ENCODE assay signal across 17 mouse cellular contexts in the genomic region with DNA sequence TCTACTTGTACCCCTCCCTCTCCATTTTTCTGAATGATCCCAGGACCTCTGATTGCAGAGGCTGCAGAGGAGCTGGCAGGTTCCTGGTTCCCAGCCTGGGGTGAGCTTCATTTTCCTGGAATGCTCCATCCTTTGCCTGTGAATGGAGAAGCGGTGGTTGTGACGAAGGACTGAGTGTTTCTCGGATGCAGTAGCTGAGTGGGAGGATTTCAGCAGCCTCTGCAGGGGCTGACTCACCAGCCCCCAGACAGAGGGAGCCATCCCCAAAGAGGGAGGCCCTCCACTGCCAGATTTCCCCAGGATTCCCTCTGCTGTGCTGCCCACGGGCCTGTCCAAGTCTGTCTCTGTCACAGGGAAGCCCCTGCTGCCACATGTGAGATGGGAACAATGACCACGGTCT. TPM values are rescaled to one million over a fixed set of nuclear protein-coding genes. Genes with fewer than 3 reads are reported as not detected.
DNase-seq lines count a peak whose midpoint lies in the region; ATAC-seq and TF ChIP-seq lines count a peak whose summit lies in the region.
"Had no signal": no experiment of that assay in that cellular context is flagged by ENCODE, and none has a peak within 500 bp of the region (broad histone marks: within the 10 kb centered on the region; RNA-seq: fewer than 3 reads in every experiment).

No protein-coding gene starts in this region.

- 86% methylated on average over 5 of the region's 5 CpGs for WGBS in midbrain, embryonic 10.5 days
- 76% methylated on average over 5 of the region's 5 CpGs for WGBS in midbrain, postnatal 0 days

- no peaks in the 10 kb centered on the region for H3K27me3 ChIP-seq in midbrain, embryonic 10.5 days (ENCODE audit: low read depth, poor library complexity, severe bottlenecking)
- no peaks in the 10 kb centered on the region for H3K27me3 ChIP-seq in midbrain, postnatal 0 days (ENCODE audit: insufficient read depth, low read length)
- H3K27me3 ChIP-seq: hindbrain, embryonic 12.5 days; limb, embryonic 12.5 days; liver, embryonic 15.5 days had no signal

- no peaks in the 10 kb centered on the region for H3K9me3 ChIP-seq in midbrain, embryonic 10.5 days (replicated peaks)
- H3K9me3 ChIP-seq in midbrain, postnatal 0 days (ENCODE audit: low read length) = no peaks in the 10 kb centered on the region
- H3K9me3 ChIP-seq: hindbrain, embryonic 12.5 days; limb, embryonic 12.5 days; liver, embryonic 15.5 days had no signal

- peak; percentile 33 for DNase-seq in cerebellum, adult 11-12 months
- no peak for DNase-seq in cerebellum, postnatal 36 days
- no peak for DNase-seq in midbrain, embryonic 10.5 days (ENCODE audit: low spot score)
- DNase-seq in midbrain, postnatal 0 days (ENCODE audit: low spot score) = no peak
- peak; percentile 58 to 72 for DNase-seq in left cerebral cortex, adult 2 months (ENCODE audit: extremely low spot score in 1 of 2, low spot score in 2 of 2)
- peak; percentile 65 to 69 for DNase-seq in right cerebral cortex, postnatal 36 days (ENCODE audit: low spot score in 2 of 2)
- no peak for DNase-seq in embryo, embryonic 10.5 days (ENCODE audit: low spot score)
- no peak for DNase-seq in B cell, adult 2 months
- DNase-seq: cerebellum, adult 8-10 months; heart, adult 11 months; kidney, postnatal 14 days had no signal

- H3K4me1 ChIP-seq in midbrain, embryonic 10.5 days = no peaks in the 10 kb centered on the region; the same call in 1 of the 2 replicates
- H3K4me1 ChIP-seq in midbrain, postnatal 0 days (ENCODE audit: insufficient read depth, low read length) = no peaks in the 10 kb centered on the region; the same call in 1 of the 2 replicates
- H3K4me1 ChIP-seq: hindbrain, embryonic 12.5 days; limb, embryonic 12.5 days had no signal

- H3K36me3 ChIP-seq in midbrain, embryonic 10.5 days = peaks cover 11% of the 10 kb centered on the region; the same call in 1 of the 2 replicates
- H3K36me3 ChIP-seq in midbrain, postnatal 0 days (ENCODE audit: insufficient read depth, low read length) = peaks cover 24% of the 10 kb centered on the region
- H3K36me3 ChIP-seq: limb, embryonic 12.5 days; liver, embryonic 15.5 days had no signal

- no peak for ATAC-seq in midbrain, postnatal 0 days (ENCODE audit: low FRiP score)
- ATAC-seq: intestine, embryonic 16.5 days had no signal

- no peak overlapping the region for H3K9ac ChIP-seq in midbrain, postnatal 0 days (replicated peaks; ENCODE audit: low read length, poor library complexity, severe bottlenecking)
- H3K9ac ChIP-seq: hindbrain, embryonic 12.5 days; limb, embryonic 12.5 days; liver, embryonic 15.5 days had no signal

- peak overlapping the region; percentile 30; the same call in 1 of the 2 replicates for H3K27ac ChIP-seq in midbrain, embryonic 10.5 days (replicated peaks)
- H3K27ac ChIP-seq in midbrain, postnatal 0 days (ENCODE audit: low read depth, low read length) = no peak overlapping the region
- peak overlapping the region; percentile 8; the same call in 1 of the 2 replicates for H3K27ac ChIP-seq in left cerebral cortex, adult 2 months
- H3K27ac ChIP-seq: hindbrain, embryonic 12.5 days; limb, embryonic 12.5 days; liver, embryonic 15.5 days had no signal

- no peak overlapping the region for H3K4me2 ChIP-seq in midbrain, postnatal 0 days (ENCODE audit: low read depth, low read length, poor library complexity, severe bottlenecking)
- H3K4me2 ChIP-seq: hindbrain, embryonic 12.5 days; limb, embryonic 12.5 days; liver, embryonic 15.5 days had no signal

- intact Hi-C loops in left cerebral cortex, adult 2 months (cut with DNase I) = no loop called here

- H3K4me3 ChIP-seq in midbrain, embryonic 10.5 days = no peak overlapping the region
- no peak overlapping the region for H3K4me3 ChIP-seq in midbrain, postnatal 0 days (ENCODE audit: low read depth, low read length)
- no peak overlapping the region for H3K4me3 ChIP-seq in left cerebral cortex, adult 2 months
- H3K4me3 ChIP-seq: hindbrain, embryonic 12.5 days; limb, embryonic 12.5 days; liver, embryonic 15.5 days had no signal

- TF ChIP-seq CTCF in midbrain, postnatal 0 days (IDR thresholded peaks at IDR 0.05) = no peak
- no peak; the same call in 1 of the 2 replicates for TF ChIP-seq CTCF in left cerebral cortex, adult 2 months (IDR thresholded peaks at IDR 0.05)

RNA-seq across cellular contexts. Expression of a gene that starts 54.0 kb away (rescaled TPM):
- polyA plus RNA-seq in midbrain, embryonic 10.5 days (2016; fragmentation: Nextera tagmentation; extraction: Ambion mirVana) = not detected in 2 replicates
- not detected in 2 replicates for total RNA-seq in midbrain, postnatal 0 days (2014; rRNA removed)
- polyA plus RNA-seq in midbrain, postnatal 0 days (2015; fragmentation: Nextera tagmentation; extraction: Ambion mirVana) = not detected in 2 replicates
- not detected for total RNA-seq in left cerebral cortex, adult 2 months (2021)
- polyA plus RNA-seq: brain, embryonic 14.5 days; heart, postnatal 0 days; hindbrain, embryonic 12.5 days; intestine, embryonic 16.5 days; limb, embryonic 12.5 days; liver, embryonic 15.5 days had no signal

Comparison
In these comparisons a context has a peak if more than half of its experiments do, and no peak if none do; other contexts are left out.
1. DNase-seq: peak in cerebellum, adult 11-12 months (single experiment), left cerebral cortex, adult 2 months (2 of 2) and right cerebral cortex, postnatal 36 days (2 of 2); none in cerebellum, postnatal 36 days (0 of 2), midbrain, embryonic 10.5 days (single experiment), midbrain, postnatal 0 days (single experiment), embryo, embryonic 10.5 days (single experiment) and B cell, adult 2 months (0 of 2).